Mouse (Mus musculus) right cerebral cortex, postnatal 25 days (tissue): Measurements from ENCODE around the gene 6430531B16Rik.

Experiments used
- DNase-seq: peaks from one replicate; pipeline ENCODE4 v3.0.0; 2022

Gene 6430531B16Rik

GRCm38 (mm10) chr7:139978278-139978892, at the start of gene 6430531B16Rik:
Gene 6430531B16Rik, minus strand, starts transcription at chr7:139978755.
- DNase-seq = peak; percentile 91

GRCm38 (mm10) chr7:140011336-140011735, 32.8 kb upstream of the 6430531B16Rik start:
- no peak for DNase-seq

GRCm38 (mm10) chr7:140007781-140008180, 29.2 kb upstream of the 6430531B16Rik start:
- DNase-seq = no peak

GRCm38 (mm10) chr7:140006861-140007611, 28.5 kb upstream of the 6430531B16Rik start:
- no peak for DNase-seq

- DNase-seq = no peak
These were observed 26.1 kb upstream of the 6430531B16Rik start for GRCm38 (mm10) chr7:140004666-140005065.

GRCm38 (mm10) chr7:140001086-140001740, 22.7 kb upstream of the 6430531B16Rik start:
- no peak for DNase-seq

GRCm38 (mm10) chr7:139998691-139999350, 20.3 kb upstream of the 6430531B16Rik start:
- DNase-seq = peak; percentile 38

- peak; percentile 36 for DNase-seq
These were observed 16.1 kb upstream of the 6430531B16Rik start for GRCm38 (mm10) chr7:139994676-139995075.

GRCm38 (mm10) chr7:139994202-139994601, 15.6 kb upstream of the 6430531B16Rik start:
- no peak for DNase-seq

- DNase-seq = no peak
These were observed 15.0 kb upstream of the 6430531B16Rik start for GRCm38 (mm10) chr7:139993532-139993931.

GRCm38 (mm10) chr7:139992406-139992805, 13.9 kb upstream of the 6430531B16Rik start, which contains the start of gene Adam8:
Gene Adam8, minus strand, starts transcription at chr7:139992562.
- DNase-seq = no peak

- no peak for DNase-seq
These were observed 12.4 kb upstream of the 6430531B16Rik start for GRCm38 (mm10) chr7:139990864-139991394.

GRCm38 (mm10) chr7:139988272-139988671, 9.7 kb upstream of the 6430531B16Rik start:
- DNase-seq = no peak

- DNase-seq = no peak
These were observed 6.0 kb upstream of the 6430531B16Rik start for GRCm38 (mm10) chr7:139984505-139984904.

- no peak for DNase-seq
These were observed 3.5 kb upstream of the 6430531B16Rik start for GRCm38 (mm10) chr7:139982058-139982457.

- DNase-seq = no peak
These were observed 2.2 kb upstream of the 6430531B16Rik start for GRCm38 (mm10) chr7:139980778-139981177.

GRCm38 (mm10) chr7:139979011-139979719, 610 bp upstream of the 6430531B16Rik start:
- no peak for DNase-seq

- no peak for DNase-seq
These were observed 3.1 kb downstream of the 6430531B16Rik start for GRCm38 (mm10) chr7:139975471-139975870.

- no peak for DNase-seq
These were observed 4.2 kb downstream of the 6430531B16Rik start for GRCm38 (mm10) chr7:139974307-139974706.

GRCm38 (mm10) chr7:139972923-139973331, 5.6 kb downstream of the 6430531B16Rik start:
- no peak for DNase-seq

- no peak for DNase-seq
These were observed 7.1 kb downstream of the 6430531B16Rik start for GRCm38 (mm10) chr7:139971436-139971835.

- no peak for DNase-seq
These were observed 7.6 kb downstream of the 6430531B16Rik start for GRCm38 (mm10) chr7:139970979-139971378.
